Comparison of ENCODE assay signal across 8 mouse cellular contexts in the genomic region with DNA sequence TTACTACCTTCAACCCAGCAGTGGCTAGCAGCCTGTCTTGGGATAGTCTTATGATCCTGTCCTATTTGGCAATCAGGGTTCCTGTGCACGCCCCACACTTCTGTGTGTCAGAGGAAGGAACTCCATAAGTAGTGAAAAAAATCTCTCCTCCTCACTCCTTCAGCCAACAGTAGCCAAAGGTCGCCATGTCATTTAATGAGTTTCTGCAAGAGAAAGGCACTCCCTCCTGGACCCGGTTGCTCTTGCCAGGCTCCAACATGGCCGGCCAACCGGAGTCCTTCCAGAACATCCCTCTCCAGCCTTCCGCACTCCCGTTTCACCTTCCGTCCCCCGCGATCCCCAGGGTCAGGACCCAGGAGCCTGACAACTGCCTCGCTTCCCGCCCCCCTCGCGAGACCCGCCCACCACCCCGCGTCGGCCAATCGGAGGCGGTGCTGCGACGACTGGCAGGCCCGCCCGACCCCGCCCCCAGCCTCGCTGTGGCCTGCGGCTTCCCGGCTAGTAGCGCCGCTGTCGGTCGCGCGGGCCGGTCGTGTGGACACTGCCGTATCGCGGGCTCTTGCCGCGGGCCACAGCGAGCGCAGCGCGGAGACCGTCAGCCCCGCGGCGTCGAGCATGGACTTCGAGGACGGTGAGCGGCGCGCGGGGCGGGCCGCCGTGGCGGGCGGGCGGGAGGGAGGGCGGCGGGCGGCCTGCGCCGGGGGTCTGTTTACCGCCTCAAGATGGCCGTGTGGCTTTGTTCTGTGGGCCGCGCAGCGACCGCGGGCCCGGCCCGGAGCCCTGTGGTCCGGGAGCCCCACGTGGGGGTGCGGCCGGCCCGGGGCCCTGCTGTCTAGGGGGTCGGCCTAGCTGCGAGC. TPM values are rescaled to one million over a fixed set of nuclear protein-coding genes. Genes with fewer than 3 reads are reported as not detected.
DNase-seq lines count a peak whose midpoint lies in the region; ATAC-seq lines count a peak whose summit lies in the region.

A gene (plus strand): TSS at position 498 of the 857 bp plus-strand sequence.

- H3K36me3 ChIP-seq in hindbrain, embryonic 13.5 days: no peaks in the 10 kb centered on the region

- peak within 1 kb of the TSS; percentile 100 for H3K9ac ChIP-seq in hindbrain, embryonic 13.5 days

- H3K4me2 ChIP-seq in hindbrain, embryonic 13.5 days: peak within 1 kb of the TSS; percentile 93

- H3K27ac ChIP-seq in hindbrain, embryonic 13.5 days: peak within 1 kb of the TSS; percentile 93

- H3K4me3 ChIP-seq in hindbrain, embryonic 13.5 days: peak within 1 kb of the TSS; percentile 98

- peaks cover 35% of the 10 kb centered on the region for H3K4me1 ChIP-seq in hindbrain, embryonic 13.5 days (replicated peaks)

- peak; percentile 97 for DNase-seq in NIH3T3 (ENCODE audit: low read depth)
- DNase-seq in cerebellum, postnatal 10 days: peak; percentile 97 to 98
- peak; percentile 79 to 86 for DNase-seq in frontal cortex, postnatal 10 days (ENCODE audit: low spot score in 2 of 2)
- peak; percentile 78 to 82 for DNase-seq in layer of hippocampus, postnatal 25 days (ENCODE audit: extremely low spot score in 1 of 2, low spot score in 1 of 2)
- peak; percentile 91 for DNase-seq in lung, postnatal 25 days (ENCODE audit: low spot score)
- DNase-seq in retina, embryonic 14.5 days (ENCODE audit: low spot score): peak; percentile 94
- DNase-seq in thymus, postnatal 4 days: peak; percentile 96

- H3K9me3 ChIP-seq in hindbrain, embryonic 13.5 days: no peaks in the 10 kb centered on the region

- H3K27me3 ChIP-seq in hindbrain, embryonic 13.5 days: no peaks in the 10 kb centered on the region; the same call in 1 of the 2 replicates

- ATAC-seq in hindbrain, embryonic 13.5 days (ENCODE audit: low FRiP score): peak; percentile 95

- 2% methylated on average over 37 of the region's 83 CpGs for WGBS in hindbrain, embryonic 13.5 days

RNA-seq across cellular contexts. Expression of the gene that starts here (rescaled TPM):
- 56.5 and 60.5 TPM in 2 replicates for polyA plus RNA-seq in hindbrain, embryonic 13.5 days (2015; fragmentation: Nextera tagmentation; extraction: Ambion mirVana)
- 10 to 100 TPM; 29.3 to 35.5 TPM for total RNA-seq in layer of hippocampus, postnatal 25 days (2021)

Comparison
In these comparisons a context has a peak if more than half of its experiments do, and no peak if none do; other contexts are left out.
1. Peak in every context shown above with its lines: DNase-seq, ATAC-seq, H3K4me3 ChIP-seq and H3K27ac ChIP-seq.